Mouse (Mus musculus): Measurements from ENCODE around the gene C1qtnf6.

The C1qtnf6 gene

DNA sequence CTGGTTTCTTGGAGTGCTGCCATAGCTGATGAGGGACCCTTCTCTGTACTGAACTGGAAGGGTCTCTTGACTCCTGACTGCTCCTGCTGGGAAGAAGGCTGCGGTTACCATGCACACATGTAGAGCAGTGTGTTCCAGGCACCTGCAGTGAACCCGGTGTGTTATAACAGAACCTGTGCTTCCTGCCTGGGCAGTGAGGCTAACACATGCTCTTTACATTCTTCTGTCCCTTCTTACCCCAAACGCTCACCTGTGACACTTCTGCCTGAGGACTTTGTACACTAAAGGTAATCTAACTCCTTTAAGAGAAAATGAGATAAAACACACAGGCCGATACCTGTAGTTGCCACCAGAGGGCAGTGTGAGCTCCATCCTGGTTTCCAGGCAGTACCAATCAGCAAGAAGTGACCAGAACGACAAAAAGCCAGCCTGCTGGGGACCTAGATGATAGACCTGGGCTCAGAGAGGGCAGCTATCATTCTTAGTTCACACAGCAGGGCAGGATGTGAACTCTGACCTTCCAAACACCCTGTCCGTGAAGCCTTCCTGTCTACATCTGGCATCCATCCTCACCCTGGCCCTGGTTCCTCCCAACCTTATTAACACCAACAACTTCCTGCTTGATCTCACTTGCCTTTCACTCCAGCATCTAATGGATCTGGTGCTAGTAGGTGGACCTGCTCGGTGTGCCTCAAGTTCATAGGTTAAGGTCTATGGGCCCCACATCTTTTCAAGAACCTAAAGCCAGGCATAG is 16.6 kb downstream of the C1qtnf6 start:
- peak; percentile 83 to 85 for DNase-seq

DNA sequence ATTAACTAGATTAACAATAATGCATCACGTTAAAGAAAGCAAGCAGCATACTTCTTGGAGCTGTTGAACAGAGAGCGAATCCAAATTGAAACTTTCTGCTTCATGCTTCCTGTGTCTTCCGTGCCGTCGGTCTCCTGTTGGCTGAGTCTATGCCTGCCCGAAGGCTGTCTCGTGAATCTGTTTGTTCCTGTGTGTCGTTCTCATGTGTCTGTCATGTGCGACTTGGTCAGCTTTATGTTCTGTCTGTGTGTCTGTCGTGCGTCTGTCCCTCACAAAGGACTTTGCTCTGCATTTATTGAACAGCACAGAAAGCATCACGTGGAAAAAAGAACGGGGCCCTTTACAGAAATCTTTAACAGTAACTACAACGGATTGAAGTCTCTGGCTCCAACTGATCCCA is 18.2 kb downstream of the C1qtnf6 start:
- no peak for DNase-seq

DNA sequence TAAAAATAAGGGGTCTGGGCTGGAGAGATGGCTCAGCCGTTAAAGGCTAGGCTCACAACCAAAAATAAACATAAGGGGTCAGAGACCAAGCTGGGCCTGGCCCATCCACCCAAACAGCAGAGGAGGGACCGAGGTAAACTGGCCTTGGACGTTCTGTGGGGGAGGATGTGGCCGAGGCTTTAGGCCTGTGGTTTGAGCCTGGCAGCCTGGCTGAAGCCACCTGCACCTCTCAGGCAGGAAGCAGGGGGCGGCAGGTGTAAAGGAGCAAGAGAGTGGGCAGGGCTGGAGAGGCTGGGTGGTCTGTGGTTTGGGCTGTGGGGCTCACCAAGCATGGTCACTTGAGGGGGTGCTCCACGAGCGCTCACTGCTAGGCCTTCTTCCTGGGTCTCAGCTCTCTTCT is 19.3 kb downstream of the C1qtnf6 start:
- DNase-seq = no peak

DNA sequence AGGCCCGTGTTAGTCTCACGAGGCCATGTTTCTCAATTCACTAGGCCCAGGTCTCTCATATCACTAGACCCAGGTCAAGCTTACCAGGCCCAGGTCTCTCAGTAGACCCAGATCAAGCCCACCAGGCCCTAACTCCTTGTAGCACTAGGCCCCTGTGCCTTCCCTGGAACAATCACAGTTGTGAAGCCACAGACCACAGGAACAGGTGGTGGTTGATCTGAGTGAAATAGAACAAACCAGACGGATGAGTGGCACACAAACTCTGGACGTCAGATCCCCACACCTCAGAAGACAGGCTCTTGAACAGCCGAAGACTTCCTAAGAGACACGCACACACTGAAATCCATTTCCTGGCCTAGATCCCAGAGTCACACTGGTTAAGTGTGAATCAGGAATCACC is 20.5 kb downstream of the C1qtnf6 start:
- DNase-seq = no peak

DNA sequence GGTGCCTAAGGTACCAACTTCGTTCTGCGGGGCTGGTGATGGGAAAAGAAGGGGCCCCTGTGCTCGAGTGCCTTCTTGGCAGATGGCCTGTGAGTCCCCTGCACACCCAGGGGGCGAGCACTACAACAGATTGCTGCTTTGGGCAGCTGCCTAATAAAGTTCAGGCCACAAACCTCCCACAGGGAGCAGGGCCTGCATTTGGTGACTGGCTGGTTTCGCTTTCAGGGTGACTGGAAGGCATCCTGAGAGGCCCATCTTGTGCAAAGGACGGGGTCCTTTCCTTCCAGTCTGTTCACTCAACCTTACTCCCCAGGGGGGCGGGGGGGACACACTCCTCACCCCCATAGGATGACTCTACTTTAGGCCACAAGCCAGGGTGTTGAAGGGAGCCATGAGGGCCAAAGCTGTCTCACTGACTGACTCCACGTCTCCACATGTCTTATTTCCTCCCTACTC is 21.1 kb downstream of the C1qtnf6 start:
- DNase-seq = peak; percentile 21 to 28

DNA sequence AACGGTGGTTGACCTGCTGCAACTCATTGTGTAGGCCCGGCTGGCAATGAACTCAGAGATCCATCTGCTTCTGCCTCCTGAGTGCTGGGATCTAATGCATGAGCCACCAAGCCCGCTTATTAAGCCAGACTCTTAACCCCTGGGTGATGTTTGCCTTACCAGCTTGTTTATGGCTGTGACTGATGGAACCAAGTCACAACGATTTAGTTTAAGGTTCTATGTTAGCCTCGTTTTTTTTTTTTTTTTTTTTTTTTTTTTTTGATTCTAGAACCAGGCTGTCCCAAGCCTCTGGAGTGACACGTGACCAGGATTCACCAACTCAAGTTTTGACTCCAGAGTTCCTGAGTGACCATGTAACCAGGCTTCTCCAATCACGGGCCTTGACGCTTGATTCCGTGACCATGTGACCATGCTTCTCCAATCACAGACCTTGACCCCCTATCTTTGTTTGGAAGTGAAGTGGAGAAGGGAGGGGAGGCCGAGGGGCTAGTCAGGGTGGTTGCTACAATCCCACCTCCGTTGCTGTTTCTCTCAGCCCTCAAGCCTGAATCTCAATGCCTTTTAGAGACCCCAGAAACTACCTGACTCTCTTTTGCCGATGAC is 21.8 kb downstream of the C1qtnf6 start:
- DNase-seq = no peak

DNA sequence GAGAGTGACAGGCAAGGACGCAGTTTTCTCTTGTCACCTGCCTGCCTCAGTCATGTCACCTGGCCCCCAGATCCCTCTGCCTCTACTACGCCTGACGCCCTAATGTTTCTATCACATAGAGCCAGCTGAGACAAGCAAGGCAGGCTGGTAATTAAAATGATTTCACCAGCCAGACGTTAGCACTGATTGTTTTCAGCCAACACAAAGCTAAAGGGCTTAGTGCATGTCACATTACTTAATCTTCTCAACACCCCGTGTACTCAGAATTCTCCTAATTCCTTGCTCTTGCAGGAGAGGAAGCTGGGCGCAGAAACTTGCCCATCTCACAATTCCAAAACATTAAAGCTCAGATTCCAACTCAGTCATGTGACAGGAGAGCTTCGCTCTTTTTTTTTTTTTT is 22.8 kb downstream of the C1qtnf6 start:
- DNase-seq = no peak

DNA sequence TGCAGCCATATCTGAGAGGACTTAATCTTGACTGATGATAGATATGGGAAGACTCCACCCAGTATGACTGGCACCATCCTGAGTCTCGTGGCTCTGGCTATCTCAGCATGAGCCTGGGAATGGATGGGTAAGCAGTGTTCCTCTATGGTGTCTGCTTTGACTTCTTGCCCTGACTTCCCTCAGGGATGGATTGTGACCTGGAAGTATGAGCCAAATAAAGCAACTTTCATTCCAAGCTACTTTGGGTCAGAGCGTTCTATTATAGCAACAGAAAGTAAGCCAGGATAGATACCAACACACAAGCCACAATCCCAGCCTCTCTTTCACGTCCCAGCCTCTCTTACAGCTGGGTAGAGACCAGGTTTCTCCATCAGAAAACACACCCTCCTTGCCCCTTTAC is 25.7 kb downstream of the C1qtnf6 start:
- no peak for DNase-seq

DNA sequence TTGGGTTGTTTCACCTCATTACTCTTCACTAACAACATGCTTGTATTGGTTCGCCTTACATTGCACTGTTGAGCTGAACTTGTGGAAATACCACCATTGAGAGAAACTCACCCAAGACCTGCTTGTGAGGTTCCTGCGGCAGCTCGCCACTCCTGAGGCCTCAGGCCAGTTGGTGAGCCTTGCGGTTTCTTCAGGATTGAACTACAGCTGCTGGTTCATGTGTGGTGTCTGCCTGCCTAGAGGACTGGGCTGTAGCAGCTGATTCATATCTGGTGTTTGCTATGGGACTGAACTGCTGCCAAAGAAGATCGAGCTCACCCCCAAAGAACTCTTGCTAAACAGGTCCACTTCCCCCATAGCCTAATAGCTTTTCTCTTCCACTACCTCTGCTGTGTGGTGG is 26.4 kb downstream of the C1qtnf6 start:
- DNase-seq = no peak

DNA sequence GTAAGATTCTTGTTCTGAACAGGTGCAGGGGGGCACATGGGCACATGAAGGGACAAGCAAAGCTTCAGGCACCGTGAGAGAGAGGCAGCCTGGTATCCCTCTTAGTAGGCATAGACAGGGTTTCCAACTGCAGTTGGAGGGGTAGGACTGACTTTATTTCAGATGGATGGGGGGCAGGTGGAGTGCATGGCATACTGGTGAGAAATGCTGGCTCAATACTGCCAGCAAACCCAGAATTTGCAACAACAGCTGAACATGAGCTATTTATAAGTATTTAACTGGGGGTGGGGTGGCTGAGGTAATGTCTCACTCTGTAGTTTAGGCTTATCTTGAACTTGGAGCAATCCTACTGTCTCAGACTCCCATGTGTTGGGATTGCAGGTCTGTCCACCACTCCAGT is 27.2 kb downstream of the C1qtnf6 start:
- no peak for DNase-seq

DNA sequence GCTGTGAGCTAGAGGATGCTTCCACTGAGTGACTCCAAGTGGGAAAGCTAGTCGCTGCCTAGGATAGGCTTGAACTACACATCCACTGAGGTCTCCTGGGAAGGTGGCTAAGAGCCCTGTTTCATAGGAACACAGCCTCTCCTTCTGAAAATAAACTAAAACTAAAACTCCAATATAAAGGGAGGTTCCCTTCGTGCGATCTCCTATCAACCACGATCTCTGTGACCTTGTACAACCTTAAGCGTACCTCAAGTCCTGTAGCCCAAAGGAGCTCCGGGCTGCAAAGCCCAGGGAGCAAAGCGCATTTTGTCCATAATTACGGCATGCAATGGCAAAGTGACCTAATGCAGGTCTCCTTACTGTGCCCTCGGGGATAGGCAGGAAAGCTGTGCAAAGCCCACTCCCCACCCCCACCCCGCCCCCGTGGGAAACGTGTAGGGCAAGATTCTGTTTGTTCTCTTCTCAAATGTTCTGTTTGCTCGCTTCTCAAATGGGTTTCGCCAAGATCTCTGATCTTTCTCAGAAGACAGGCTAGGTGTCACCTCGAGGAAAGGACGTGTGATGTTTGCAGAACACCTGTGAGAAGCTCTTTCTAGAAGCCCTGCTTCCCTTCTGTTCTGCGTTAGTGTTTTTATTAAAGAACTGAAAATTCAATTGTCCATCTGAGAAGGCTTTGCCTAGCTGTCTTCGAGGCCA is 28.6 kb downstream of the C1qtnf6 start:
- DNase-seq = no peak

DNA sequence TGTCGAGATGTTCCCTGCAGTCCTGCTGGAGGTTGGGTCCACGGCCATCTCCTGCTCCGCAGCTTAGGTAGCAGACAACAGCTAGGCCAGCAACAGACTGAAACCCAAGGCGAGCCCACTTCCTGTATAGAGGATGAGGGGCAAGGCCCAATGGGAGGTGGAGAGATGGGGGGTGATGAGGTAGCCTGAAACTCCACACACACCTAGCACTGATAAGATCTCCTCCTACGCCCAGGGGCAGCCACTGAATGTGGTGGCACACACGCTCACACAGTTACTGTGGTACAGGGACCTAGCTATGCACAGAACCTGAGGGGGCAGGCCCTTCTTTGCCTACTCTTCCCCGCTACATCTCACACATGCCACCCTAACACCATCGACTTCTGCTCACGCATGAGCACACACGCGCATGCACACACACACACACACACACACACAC is 36.2 kb downstream of the C1qtnf6 start, which contains the start of gene Il2rb:
TSS of gene Il2rb (minus strand) at position 304 of the 439 bp plus-strand sequence.
- no peak for DNase-seq

DNA sequence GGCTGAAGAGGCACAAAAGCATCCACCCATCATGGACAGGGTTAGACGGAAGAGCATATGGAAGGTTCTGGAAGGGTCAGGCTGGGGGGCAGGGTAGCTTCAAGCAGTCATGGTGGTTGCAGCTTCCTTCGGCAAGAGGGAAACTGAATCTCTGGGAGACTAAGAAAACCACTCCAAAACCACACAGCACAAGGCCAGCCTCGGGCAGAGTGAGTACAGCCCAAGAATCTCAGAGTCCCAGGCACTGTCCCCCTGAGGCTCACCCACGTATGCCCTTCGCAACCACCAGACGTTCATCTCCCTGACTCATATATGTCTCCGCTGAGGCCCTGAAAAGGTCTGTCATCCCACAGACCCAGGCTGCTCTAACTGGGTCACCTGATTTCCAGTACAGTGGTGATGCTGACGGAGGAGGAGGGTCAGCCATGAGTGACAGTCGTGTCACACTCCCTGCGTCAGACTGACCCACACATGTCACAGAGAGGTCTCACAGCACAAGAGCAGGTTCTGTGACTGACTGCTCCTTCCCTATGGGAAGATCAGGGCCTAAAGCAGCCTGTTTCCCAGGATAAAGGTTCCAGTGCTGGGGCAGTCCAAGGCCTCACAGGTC is 37.7 kb downstream of the C1qtnf6 start:
- no peak for DNase-seq

DNA sequence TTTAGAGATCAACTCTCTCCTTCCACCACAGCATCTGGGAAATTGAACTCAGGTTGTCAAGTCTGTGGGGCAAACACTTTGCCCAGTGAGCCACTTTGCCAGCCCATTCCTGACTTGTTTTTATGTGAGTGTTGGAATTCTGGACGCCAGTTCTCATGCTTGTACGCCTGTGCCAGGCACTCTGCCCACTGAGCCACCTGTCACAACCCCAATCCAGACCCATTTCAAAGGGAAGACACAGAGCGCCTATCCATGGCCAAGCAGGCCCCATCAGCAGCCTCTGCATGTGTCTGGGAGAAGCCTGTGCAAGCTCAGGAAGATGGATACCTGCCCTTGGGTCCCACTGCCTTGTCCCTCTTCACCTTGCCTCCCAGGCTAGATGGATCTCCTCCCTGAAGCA is 39.9 kb downstream of the C1qtnf6 start:
- no peak for DNase-seq

DNA sequence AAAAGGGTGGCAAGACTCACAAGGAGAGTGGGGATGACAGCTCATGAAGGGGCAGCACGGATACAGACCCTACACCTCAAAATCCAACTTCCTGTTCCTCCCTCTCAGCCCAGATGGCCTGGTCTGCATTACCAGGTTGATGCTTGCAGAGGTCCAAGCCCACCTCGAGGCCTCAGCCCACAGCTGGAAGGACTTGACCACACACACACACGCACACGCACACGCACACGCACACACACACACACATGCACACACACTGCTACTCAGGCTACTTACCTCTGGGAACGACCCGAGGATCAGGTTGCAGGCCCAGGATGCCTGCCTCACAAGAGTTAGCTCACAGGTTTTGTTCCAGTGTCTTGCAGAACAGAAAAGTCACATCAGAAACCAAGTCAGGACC is 41.3 kb downstream of the C1qtnf6 start:
- no peak for DNase-seq

DNA sequence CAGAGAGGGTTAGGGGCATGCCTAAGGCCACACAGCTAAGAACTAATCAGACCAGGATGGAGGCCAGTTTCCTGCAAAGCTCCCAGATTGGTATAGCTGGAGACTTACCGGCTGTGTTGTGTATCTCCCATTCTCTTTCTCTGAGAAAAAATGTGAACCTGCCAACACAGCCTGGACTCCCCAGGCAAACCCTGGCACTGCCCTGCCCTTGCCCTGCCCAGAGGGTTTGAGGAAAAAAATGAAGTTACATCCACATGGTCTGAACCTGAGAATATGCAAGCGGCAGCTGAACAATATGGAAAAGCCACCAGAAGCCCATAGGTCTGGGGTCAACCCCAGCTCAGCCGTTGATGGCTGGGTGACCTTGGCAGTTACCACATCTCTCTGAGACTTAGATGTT is 42.0 kb downstream of the C1qtnf6 start:
- no peak for DNase-seq

DNA sequence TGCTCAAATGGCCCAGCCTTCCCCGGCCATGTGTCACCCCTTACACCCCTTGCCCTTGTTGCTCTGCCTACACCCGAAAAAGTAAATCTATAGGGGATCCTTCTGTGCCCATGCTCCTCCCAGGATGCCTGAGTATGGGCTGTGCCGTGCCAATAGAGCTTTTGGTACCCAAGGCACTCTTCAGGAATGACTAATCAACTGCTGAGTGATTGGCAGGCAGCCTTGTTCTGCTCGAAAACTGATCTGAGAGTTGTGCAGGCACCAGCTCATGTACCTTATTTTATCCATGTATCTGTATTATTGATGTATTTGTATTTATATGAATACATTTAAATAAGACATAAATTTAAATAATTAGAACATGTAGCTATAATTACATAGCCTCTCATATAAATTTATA is 44.1 kb downstream of the C1qtnf6 start:
- DNase-seq = no peak

DNA sequence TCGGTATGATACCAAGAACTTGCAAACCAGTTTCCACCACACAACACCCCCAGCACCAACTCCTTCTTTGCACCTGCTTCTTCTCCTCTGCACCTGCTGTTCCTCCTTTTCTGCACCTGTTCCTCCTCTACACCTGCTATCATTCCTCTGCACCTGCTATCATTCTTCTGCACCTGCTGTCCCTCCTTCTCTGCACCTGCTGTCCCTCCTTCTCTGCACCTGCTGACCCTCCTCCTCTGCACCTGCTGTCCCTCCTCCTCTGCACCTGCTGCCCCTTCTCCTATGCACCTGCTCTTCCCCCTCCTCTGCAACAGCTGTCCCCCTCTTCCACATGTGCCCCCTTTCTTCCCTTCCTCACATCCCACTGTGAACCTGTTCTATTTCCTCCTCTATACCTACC is 44.7 kb downstream of the C1qtnf6 start:
- no peak for DNase-seq

DNA sequence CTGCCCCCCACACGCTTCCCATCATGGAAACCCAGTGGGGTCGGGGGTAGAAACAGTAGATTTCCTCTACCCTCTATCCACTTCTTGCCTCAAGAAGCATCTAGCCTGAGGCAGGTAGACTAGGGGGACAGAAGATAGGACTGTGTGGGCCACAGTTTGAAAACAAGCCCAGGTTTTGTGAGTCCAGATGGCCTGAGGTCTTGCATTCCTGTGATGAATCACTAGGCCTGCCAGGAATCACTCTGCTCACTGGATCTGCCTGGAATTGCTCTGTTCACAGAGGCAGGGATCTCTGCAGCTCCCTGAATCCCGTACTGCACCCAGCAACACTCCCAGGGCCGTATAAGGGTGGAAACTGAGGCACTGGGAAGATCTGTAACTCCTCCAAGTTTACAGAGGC is 47.9 kb downstream of the C1qtnf6 start:
- DNase-seq = no peak

DNA sequence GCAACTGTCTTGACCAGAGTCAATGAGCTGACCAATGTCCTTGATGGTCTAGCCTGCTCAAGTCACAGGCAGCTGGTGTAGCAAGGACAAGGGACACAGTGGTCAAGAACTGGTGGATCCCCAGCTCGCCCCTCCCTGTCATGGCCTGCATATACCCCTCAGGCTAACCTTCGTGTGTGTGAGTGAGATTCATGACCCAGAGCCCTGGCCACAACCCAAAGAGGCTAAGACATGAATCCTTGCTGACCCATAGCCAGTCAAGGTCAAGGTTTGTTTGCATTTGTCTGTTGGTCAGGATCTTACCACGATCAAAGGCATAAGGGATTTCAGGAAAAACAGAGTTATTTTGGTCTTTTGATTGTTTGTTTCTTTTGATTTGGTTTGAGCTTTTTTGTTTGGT is 48.7 kb downstream of the C1qtnf6 start:
- no peak for DNase-seq

DNA sequence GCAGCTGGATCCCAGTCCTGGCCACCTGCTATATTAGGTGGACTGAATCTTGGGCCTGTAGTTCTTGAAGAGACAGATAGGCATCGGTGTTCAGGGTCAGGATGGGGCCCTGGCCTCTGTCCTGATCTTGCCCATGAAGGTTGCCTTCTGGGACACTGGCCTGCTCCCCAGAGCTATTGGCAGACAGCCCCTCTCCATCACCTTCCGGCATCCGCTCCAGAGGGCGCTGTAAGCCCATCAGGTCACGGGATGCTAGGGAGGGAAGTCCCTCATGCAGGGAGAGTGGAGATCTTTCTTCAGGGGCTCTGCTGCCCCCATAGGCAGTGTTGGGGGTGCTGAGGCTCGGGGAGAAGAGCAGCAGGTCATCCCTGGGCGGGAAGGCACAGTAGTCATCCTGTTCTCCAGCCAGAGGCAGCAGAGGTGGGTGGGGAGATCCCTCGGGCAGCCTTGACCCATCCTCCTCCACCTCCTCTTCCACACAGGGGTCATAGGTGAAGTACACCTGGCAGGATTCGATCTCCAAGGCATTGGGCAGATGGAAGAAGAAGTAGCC is 49.7 kb downstream of the C1qtnf6 start:
- DNase-seq = no peak

DNA sequence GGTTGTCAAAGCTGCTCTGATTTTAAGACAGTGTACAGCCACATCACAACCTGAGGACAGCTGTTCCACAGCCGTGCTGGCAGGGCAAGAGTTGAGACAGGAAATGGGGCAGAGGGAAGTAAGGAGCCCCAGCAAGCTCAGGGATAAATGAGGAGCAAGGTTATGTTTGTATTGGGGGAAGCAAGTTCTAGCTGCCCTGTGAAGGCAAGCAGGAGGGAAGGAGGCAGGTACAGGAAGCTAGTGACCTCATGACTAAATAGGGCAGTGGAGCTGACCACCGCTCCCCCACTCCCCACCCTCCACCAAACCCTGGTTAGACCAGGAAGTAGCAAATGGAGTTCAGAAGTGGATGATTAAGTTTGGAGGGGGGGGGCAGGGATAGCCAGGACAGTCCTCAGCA is 50.2 kb downstream of the C1qtnf6 start:
- DNase-seq = no peak

DNA sequence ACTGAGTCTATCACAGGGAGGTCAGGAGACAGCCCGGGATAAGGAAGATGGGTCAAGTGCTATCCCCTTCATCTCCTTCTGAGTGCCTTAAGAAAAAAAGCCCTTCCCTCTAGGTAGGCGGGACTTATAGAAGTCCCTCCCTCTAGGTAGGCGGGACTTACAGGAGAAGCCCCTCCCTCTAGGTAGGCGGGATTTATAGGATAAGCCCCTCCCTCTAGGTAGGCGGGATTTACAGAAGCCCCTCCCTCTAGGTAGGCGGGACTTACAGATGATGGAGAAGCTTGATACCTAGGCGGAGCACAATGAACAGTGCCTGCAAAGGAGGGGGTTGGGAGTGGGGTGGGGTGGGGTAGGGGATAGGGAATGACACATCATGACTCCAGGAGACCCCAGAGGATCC is 51.1 kb downstream of the C1qtnf6 start:
- peak; percentile 25 to 30 for DNase-seq
